Mouse (Mus musculus) midbrain, embryonic 12.5 days (tissue): ENCODE results near the gene Islr. TPM values are rescaled to one million over a fixed set of nuclear protein-coding genes. Genes with fewer than 3 reads are reported as not detected.

Source experiments
- ATAC-seq: fragments of 200-750 bp; cut with Nextera tagmentation; 2 replicates; pipeline ENCODE4 v1.8.0; 2017; ENCODE audit warnings: low read depth, moderate TSS enrichment, moderate library complexity; ENCODE audit not compliant: low FRiP score
- H3K27ac ChIP-seq: fragments of 300-500 bp; sonication (generic); replicated peaks from 2 replicates; pipeline ENCODE4 v1.5.1; 2016; ENCODE audit warnings: mild to moderate bottlenecking
- H3K27me3 ChIP-seq: fragments of 300-500 bp; sonication (generic); 2 replicates; pipeline ENCODE4 v1.6.1; 2016; ENCODE audit warnings: mild to moderate bottlenecking
- H3K36me3 ChIP-seq: fragments of 300-500 bp; sonication (generic); 2 replicates; pipeline ENCODE4 v1.6.1; 2016
- H3K4me1 ChIP-seq: fragments of 300-500 bp; sonication (generic); 2 replicates; pipeline ENCODE4 v1.6.1; 2016
- H3K4me2 ChIP-seq: fragments of 300-500 bp; sonication (generic); replicated peaks from 2 replicates; pipeline ENCODE4 v1.6.1; 2016; ENCODE audit warnings: mild to moderate bottlenecking, moderate library complexity
- H3K4me3 ChIP-seq: fragments of 300-500 bp; sonication (generic); 2 replicates; pipeline ENCODE4 v1.5.1; 2016; ENCODE audit warnings: mild to moderate bottlenecking
- H3K9ac ChIP-seq: fragments of 300-500 bp; sonication (generic); replicated peaks from 2 replicates; pipeline ENCODE4 v1.6.1; 2016; ENCODE audit warnings: mild to moderate bottlenecking, moderate library complexity
- H3K9me3 ChIP-seq: fragments of 300-500 bp; sonication (generic); 2 replicates; pipeline ENCODE4 v1.6.1; 2016; ENCODE audit warnings: mild to moderate bottlenecking
- WGBS: fragments of 180-500 bp; shearing (Covaris S2); methylation state at CpG from one replicate; pipeline ENCODE4 v1.1.7; 2016; 5-methylcytosine and 5-hydroxymethylcytosine counted together
- polyA plus RNA-seq: library from polyadenylated mRNA; unstranded; fragments of >200 nt; fragmentation: Nextera tagmentation; extraction: Ambion mirVana; gene quantifications from 2 replicates; pipeline ENCODE4 v1.2.1, GENCODE M21; 2016

The Islr gene
- polyA plus RNA-seq, 1 experiment from 2014 or later, result 42.6 TPM

DNA sequence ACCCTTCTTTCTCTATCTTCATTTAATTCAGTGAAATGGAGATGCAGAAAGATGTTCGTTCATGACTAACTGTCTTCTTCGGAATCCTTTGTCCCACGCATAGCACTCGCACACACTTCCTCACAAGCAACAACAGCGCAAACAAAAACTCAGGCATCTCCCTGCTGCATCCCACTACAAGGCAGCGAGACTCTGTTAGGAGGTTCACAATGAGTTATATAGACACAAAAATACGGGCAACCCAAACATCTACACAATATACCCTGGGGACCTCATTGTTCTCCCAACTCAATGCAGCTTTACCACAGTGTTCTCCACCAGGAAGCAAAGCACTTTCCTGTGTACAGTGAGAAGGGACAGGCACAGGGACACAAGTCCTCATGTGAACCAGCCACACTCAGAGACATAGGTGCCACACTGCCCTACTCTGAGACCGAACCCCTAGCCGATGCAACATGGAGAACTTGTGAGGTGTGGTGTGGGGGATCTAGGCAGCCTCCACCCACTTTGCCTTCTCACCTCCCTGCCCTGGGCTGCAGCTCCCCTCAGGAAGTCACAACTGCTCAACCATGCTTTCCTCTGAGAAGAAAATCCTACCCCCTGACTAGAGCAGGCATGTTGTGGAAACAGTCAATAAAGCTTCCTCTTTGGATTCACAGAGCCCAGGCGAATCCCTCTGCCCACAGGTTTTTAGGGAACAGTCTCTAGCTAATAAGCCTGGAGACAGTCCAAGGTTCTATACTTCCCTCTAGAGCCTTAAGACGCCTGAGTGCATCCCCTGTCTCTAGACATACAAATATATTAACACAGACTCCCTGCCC is 3.6 kb downstream of the Islr start:
- H3K27ac ChIP-seq, result peak overlapping the region; percentile 88
- peaks cover 88% of the 10 kb centered on the region for H3K4me1 ChIP-seq
- H3K9me3 ChIP-seq, result no peaks in the 10 kb centered on the region
- no peak for ATAC-seq
- H3K36me3 ChIP-seq, result no peaks in the 10 kb centered on the region
- peak overlapping the region; percentile 64 for H3K9ac ChIP-seq
- H3K4me3 ChIP-seq, result peak overlapping the region; percentile 42
- H3K4me2 ChIP-seq, result peak overlapping the region; percentile 52
- H3K27me3 ChIP-seq, result peaks cover 99% of the 10 kb centered on the region
- WGBS, result 6% methylated on average over 11 of the region's 11 CpGs

DNA sequence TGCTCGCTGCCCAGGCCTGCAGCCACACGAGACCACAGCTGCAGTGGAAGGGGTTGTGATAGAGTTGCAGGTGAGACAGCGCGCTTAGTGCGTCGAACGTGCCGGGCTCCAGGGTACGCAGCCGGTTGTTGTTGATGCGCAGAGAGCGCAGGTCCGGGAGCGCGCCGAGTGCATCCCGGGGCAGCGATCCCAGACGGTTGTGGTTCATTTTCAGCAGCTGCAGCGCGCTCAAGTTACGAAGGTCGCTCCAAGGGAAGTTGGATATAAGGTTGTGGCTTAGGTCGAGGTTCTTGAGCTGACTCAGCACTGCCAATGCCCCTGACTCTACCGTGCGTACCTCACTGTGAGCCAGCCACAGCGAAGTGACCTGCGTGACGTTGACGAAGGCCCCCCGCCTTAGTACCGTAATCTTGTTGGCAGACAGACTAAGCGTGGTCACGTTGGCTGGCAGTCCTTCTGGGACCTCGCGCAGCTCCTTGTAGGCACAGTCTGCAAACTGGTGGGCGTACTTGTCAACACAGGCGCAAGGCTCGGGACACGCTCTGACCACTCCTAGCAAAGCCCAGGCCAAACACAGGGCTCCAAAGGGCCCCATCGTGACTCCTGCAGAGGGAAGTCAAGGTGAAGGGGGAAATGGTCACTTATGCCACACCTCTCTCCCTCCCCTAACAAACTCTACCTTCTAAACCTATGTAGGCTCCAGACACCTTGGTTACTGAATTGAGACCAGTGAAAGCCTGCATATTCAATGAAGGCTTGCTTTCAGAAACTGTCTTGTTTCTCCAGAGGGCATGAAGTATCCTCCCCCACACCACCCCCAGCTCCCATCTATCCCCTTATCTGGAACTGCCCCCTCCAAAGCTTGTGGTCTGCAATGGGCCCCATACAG is 4.5 kb downstream of the Islr start:
- Histone ChIP-seq H3K27me3 (peaks cover 99% of the 10 kb centered on the region), H3K4me1 (peaks cover 88% of the 10 kb centered on the region), H3K4me2 (peak overlapping the region; percentile 52), H3K4me3 (peak overlapping the region; percentile 42), H3K27ac (peak overlapping the region; percentile 88), H3K36me3 (no peaks in the 10 kb centered on the region), H3K9ac (peak overlapping the region; percentile 64), H3K9me3 (no peaks in the 10 kb centered on the region)
- no peak for ATAC-seq
- WGBS, result under 1% methylated on average over 41 of the region's 41 CpGs

DNA sequence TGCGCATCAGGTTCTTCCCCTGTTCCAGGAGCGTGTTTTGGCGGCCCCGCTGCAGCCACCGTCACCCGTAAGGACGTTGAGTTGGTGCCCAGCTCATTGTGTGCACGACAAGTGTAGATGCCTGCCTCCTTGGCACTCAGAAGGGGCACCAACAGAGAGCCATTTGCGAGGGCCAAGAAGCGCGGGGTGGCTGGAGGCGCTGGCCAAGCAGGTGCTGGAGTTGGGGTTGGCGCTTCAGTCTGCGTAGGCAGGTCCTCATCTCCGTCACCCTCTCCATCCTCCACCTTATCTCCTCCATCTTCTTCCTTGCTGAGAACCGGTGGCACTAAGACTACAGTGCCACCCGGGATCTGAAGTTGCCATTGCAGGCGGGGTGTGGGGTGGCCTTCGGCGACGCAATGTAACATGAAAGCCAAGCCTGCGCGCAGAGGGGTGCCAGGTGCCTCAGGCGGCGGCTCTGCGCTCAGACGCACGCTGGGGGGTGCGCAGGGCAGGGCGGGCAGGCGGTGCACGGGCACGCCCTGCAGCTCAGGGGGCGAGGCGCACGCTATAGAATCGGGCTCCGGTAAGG is 5.2 kb downstream of the Islr start:
- peaks cover 86% of the 10 kb centered on the region for H3K4me1 ChIP-seq
- peak overlapping the region; percentile 52 for H3K4me2 ChIP-seq
- peak overlapping the region; percentile 64 for H3K9ac ChIP-seq
- peaks cover 100% of the 10 kb centered on the region for H3K27me3 ChIP-seq
- no peaks in the 10 kb centered on the region for H3K36me3 ChIP-seq
- no peak for ATAC-seq
- no peaks in the 10 kb centered on the region for H3K9me3 ChIP-seq
- H3K27ac ChIP-seq, result peak overlapping the region; percentile 88
- H3K4me3 ChIP-seq, result peak overlapping the region; percentile 42
- WGBS, result 2% methylated on average over 38 of the region's 38 CpGs

DNA sequence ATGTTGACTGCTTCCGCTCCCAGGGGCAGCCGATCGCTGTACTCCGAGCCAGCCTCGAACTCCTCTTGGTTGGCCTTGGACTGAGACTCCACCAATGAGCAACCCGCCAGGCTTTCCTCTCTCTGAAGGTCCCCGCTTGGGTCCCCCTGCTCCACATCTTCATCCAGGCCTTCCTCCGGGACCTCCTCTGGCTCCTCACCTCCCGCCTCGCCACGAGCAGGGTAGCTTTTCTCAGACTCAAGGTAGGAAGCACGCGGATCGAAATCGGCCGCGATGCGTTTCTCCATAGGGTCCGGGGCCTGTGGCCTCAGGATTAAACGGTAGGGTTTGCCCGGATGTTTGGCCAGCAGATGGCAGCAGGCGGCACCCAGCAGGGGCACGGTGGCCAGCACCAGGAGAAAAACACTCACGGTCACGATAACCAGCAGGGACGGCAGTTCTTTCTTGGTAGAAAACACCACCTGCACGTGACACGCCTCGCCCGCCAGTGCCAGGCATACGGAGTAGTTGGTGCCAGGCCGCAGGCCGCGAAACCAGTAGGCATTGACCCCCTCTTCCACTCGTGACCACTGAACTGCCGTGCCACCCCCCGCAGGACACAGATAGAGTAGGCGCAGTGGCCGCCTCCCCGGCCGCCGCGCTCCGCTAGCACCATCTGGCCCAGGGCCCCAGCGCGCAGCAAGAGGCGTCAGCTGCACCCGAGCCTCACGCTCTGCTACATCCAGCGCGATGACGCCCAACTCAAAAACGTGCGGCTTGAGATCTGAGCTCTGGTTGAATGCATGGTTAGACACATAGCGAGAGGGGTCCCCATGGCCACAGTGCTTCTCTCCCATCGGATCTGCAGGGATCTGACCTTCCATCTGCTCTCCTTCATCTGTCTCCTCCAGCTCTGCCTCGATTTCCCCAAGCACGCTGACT is 6.1 kb downstream of the Islr start:
- H3K4me2 ChIP-seq, result peak overlapping the region; percentile 52
- under 1% methylated on average over 58 of the region's 58 CpGs for WGBS
- H3K9me3 ChIP-seq, result no peaks in the 10 kb centered on the region
- ATAC-seq, result 0 out of 2 replicates have a peak, but pooled peaks have one; percentile 20
- H3K4me1 ChIP-seq, result peaks cover 77% of the 10 kb centered on the region
- peaks cover 100% of the 10 kb centered on the region for H3K27me3 ChIP-seq
- no peaks in the 10 kb centered on the region for H3K36me3 ChIP-seq
- peak overlapping the region; percentile 64 for H3K9ac ChIP-seq
- H3K4me3 ChIP-seq, result peak overlapping the region; percentile 42
- peak overlapping the region; percentile 88 for H3K27ac ChIP-seq

DNA sequence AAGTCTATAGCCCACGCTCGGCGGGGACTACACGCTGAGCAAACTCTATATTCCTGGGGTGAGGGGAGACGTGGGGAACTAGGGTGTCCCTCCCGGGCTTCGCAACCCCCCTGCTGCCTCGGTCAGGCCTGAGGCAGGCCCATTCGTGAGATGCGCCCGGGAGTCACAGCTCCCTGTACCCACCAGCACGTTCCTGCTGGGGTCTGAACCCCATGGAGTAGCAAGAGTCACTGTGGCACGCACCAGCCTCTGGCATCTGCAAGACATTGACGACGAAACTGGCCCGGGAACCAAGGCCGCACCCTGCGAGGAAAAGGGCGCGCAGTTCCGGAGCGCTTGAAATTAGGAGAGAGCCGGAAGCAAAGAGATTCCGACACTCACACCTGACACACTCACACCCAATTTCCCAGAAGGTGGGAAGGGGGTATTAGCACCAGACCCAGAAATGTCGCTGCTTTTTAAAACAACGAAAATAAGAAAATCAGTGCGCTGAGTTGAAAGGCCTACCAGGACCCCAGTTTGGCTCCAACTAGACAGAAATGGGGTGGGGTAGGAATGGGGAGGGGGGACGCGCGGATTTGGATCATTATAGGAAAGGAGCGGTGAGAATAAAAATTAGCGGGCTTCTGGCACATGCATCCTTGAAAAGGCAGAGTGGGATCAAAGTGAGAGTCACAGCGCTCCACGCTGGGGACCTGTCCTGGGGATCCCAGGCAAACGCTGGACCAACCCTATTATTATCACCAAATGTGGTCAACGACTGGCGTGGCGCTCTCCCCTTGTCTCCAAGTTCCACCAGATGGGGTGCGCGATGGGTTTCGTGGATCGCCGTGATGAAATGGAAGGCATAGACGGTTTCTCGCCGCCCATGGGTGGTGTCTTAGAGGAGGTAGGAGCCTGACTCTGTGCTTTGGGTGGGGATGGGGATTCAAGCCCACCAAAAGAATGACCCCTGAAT is 7.2 kb downstream of the Islr start:
- WGBS, result 2% methylated on average over 46 of the region's 46 CpGs
- Histone ChIP-seq H3K4me1 (peaks cover 66% of the 10 kb centered on the region), H3K27ac (peak overlapping the region; percentile 88)

DNA sequence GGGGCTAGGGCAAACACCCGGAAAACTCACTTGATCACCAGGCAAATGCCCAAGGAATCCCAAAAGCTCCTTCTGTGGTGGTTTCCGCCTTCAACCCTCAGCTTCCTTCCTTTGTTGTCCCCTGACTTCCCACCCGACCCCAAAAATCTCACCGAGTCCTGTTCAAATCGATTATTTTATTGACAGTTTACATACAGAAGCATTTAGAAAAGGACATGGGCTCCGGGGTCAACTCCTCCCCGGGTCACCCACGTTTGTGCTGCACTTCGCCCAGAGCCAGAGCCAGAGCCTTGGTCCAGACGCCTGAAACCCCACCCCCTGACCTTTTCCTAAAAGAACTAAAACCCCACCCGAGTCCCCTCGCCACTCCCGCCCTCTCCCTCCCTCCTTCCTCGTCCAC is 8.0 kb downstream of the Islr start:
- WGBS, result 2% methylated on average over 14 of the region's 14 CpGs
- Histone ChIP-seq H3K4me3 (peak overlapping the region; percentile 42), H3K27ac (peak overlapping the region; percentile 88), H3K9me3 (no peaks in the 10 kb centered on the region), H3K36me3 (no peaks in the 10 kb centered on the region), H3K4me2 (peak overlapping the region; percentile 52), H3K9ac (peak overlapping the region; percentile 64), H3K27me3 (peaks cover 82% of the 10 kb centered on the region), H3K4me1 (peaks cover 60% of the 10 kb centered on the region)
- no peak for ATAC-seq

More for the DNA sequence above, 7.2 kb downstream of the Islr start:
- peak overlapping the region; percentile 52 for H3K4me2 ChIP-seq
- no peak for ATAC-seq
- peak overlapping the region; percentile 42 for H3K4me3 ChIP-seq
- no peaks in the 10 kb centered on the region for H3K9me3 ChIP-seq
- H3K27me3 ChIP-seq, result peaks cover 89% of the 10 kb centered on the region
- no peaks in the 10 kb centered on the region for H3K36me3 ChIP-seq
- H3K9ac ChIP-seq, result peak overlapping the region; percentile 64

DNA sequence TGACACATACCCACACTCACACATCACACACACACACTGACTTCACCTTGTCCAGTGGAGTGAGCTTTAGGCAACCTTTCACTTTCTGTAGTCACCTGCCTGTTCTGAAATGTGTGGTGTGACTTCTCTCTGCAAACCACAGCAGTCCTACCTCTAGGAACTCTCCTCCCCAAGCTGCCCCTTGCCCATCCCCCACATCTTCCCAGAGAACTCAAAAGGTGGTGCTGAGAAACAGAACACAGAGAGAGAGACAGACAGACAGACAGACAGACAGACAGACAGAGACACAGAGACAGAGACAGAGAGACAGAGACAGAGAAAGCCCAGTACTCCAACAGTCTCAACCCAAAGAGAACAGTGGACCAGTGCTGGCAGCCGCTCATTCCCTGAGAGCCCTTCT is 8.4 kb downstream of the Islr start:
- 0% methylated on average over 1 of the region's 1 CpGs for WGBS
- Histone ChIP-seq H3K27me3 (peaks cover 77% of the 10 kb centered on the region), H3K27ac (peak overlapping the region; percentile 88), H3K4me3 (peak overlapping the region; percentile 42), H3K4me2 (peak overlapping the region; percentile 52), H3K9ac (peak overlapping the region; percentile 64), H3K36me3 (no peaks in the 10 kb centered on the region), H3K4me1 (peaks cover 57% of the 10 kb centered on the region), H3K9me3 (no peaks in the 10 kb centered on the region)
- no peak for ATAC-seq

DNA sequence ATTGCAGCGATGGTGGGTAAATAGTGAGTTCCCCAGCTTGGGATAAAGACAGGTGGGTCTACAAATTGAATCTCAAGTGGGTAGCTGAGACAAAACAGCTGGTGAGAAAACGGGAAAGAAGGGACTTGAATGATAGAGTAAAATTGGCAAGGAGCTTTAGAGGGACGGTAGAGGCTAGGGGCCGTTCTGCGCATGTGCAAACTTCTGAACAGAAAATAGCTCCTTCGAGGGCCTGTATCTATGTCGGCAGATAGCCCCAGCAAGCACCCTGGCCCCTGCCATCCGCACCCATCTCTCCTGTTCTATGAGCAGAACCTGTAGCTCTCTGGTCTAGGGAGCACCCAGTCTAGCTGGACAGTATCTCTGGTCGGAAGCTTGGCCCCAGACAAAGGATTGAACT is 9.9 kb downstream of the Islr start:
- no peak for ATAC-seq
- H3K36me3 ChIP-seq, result no peaks in the 10 kb centered on the region
- no peak overlapping the region for H3K4me3 ChIP-seq
- 66% methylated on average over 9 of the region's 9 CpGs for WGBS
- H3K4me1 ChIP-seq, result peaks cover 48% of the 10 kb centered on the region
- no peak overlapping the region for H3K27ac ChIP-seq
- H3K9ac ChIP-seq, result peak overlapping the region; percentile 28; the same call in 1 of the 2 replicates
- peaks cover 62% of the 10 kb centered on the region for H3K27me3 ChIP-seq
- no peaks in the 10 kb centered on the region for H3K9me3 ChIP-seq
- H3K4me2 ChIP-seq, result no peak overlapping the region

DNA sequence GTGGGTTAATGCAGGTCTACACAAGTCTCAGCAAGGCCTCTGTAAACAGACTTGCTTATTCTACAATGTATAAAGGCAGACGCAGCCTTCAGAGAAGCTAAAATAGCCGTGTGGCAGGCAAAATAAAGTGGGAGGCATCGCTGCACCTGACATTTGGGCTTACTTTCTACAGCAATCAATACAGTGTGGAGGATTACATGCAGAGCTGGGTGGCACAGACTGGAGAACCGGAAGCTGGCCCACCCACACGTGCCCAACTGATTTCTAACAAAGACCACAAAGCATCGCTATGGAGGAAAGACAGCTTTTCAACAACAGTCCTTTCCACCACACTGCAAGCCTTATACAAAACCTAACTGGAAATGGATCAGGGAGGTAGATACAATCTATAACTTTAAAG is 19.6 kb downstream of the Islr start:
- no peaks in the 10 kb centered on the region for H3K27me3 ChIP-seq
- no peak for ATAC-seq
- H3K4me3 ChIP-seq, result no peak overlapping the region
- H3K4me1 ChIP-seq, result no peaks in the 10 kb centered on the region
- 72% methylated on average over 6 of the region's 6 CpGs for WGBS
- no peak overlapping the region for H3K4me2 ChIP-seq
- no peak overlapping the region for H3K27ac ChIP-seq
- no peaks in the 10 kb centered on the region for H3K9me3 ChIP-seq
- no peaks in the 10 kb centered on the region for H3K36me3 ChIP-seq
- no peak overlapping the region for H3K9ac ChIP-seq

DNA sequence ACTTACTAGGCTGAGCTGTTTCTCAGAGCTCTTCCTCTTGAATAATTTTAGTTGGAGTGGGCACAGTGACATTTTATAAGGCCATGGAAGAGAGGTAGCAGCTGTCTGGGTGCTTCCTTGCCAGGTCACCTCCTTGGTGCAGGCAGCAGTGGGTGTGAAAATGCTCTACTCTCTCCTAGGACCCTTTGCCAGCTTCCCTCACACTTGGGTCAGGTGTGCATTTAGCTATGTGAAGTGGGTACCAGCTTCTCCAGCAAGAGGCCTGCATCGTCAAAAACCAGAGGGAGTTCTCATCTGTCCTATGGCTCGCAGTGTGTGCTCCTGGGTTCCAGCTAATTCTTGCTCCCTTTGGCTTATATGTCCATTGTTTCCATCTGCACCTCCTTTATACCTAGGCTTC is 24.7 kb downstream of the Islr start:
- 95% methylated on average over 2 of the region's 2 CpGs for WGBS
- Histone ChIP-seq H3K4me1 (peaks cover 16% of the 10 kb centered on the region), H3K27ac (no peak overlapping the region), H3K36me3 (no peaks in the 10 kb centered on the region), H3K9ac (no peak overlapping the region), H3K4me2 (no peak overlapping the region), H3K9me3 (no peaks in the 10 kb centered on the region), H3K27me3 (no peaks in the 10 kb centered on the region), H3K4me3 (no peak overlapping the region)
- no peak for ATAC-seq
